Comparison of ENCODE assay signal across 8 mouse cellular contexts in genomic region chr5:110780761-110781528, GRCm38 (mm10). TPM values are rescaled to one million over a fixed set of nuclear protein-coding genes. Genes with fewer than 3 reads are reported as not detected.
A peak's percentile ranks its signal among the peaks of the same experiment; 100 is the strongest.
DNase-seq lines count a peak whose midpoint lies in the region; ATAC-seq and TF ChIP-seq lines count a peak whose summit lies in the region.

No protein-coding gene starts in this region.

- H3K9me3 ChIP-seq in heart, embryonic 10.5 days: no peaks in the 10 kb centered on the region
- no peaks in the 10 kb centered on the region for H3K9me3 ChIP-seq in G1E (replicated peaks)
- no peaks in the 10 kb centered on the region for H3K9me3 ChIP-seq in forebrain, embryonic 14.5 days (replicated peaks; ENCODE audit: control insufficient read depth, low read length)
- H3K9me3 ChIP-seq in limb, embryonic 14.5 days (ENCODE audit: control insufficient read depth, low read length): no peaks in the 10 kb centered on the region

- H3K4me1 ChIP-seq in heart, embryonic 10.5 days: peaks cover 12% of the 10 kb centered on the region
- peaks cover 70% of the 10 kb centered on the region for H3K4me1 ChIP-seq in G1E (ENCODE audit: insufficient read depth, low read depth, low read length)
- H3K4me1 ChIP-seq in forebrain, embryonic 14.5 days (ENCODE audit: control insufficient read depth, insufficient read depth, low read length): peaks cover 4% of the 10 kb centered on the region
- H3K4me1 ChIP-seq in limb, embryonic 14.5 days (ENCODE audit: control insufficient read depth, insufficient read depth, low read length): peaks cover 6% of the 10 kb centered on the region; the same call in 1 of the 2 replicates
- H3K4me1 ChIP-seq in olfactory bulb, adult 2 months (ENCODE audit: control insufficient read depth, insufficient read depth, low read length): peaks cover 19% of the 10 kb centered on the region

- H3K27ac ChIP-seq in heart, embryonic 10.5 days: peak overlapping the region; percentile 90
- no peak overlapping the region for H3K27ac ChIP-seq in forebrain, embryonic 14.5 days (ENCODE audit: low read depth, low read length)
- H3K27ac ChIP-seq in limb, embryonic 14.5 days (replicated peaks; ENCODE audit: low read depth, low read length): peak overlapping the region; percentile 67; the same call in 1 of the 2 replicates
- H3K27ac ChIP-seq in olfactory bulb, adult 2 months (ENCODE audit: insufficient read depth, low read depth, low read length): 0 out of 2 replicates have a peak overlapping the region, but pooled peaks have one; percentile 21

- TF ChIP-seq POLR2A in limb, embryonic 14.5 days (IDR thresholded peaks at IDR 0.05; ENCODE audit: borderline replicate concordance, extremely low read depth, insufficient read depth, insufficient read length): no peak
- no peak for TF ChIP-seq POLR2A in olfactory bulb, adult 2 months (IDR thresholded peaks at IDR 0.05; ENCODE audit: insufficient read depth, low read depth, low read length)

- intact Hi-C loops in heart, postnatal 36 days (cut with DNase I): loop anchor here (2.0 to 5.0 kb wide), 3 partner anchors 26 to 546 kb away; no protein-coding TSS in a partner anchor

- WGBS in heart, embryonic 10.5 days: 63% methylated on average over 10 of the region's 10 CpGs
- WGBS in forebrain, embryonic 14.5 days: 55% methylated on average over 10 of the region's 10 CpGs
- 43% methylated on average over 10 of the region's 10 CpGs for WGBS in limb, embryonic 14.5 days
- WGBS in olfactory bulb, adult 2 months: 41% methylated on average over 10 of the region's 10 CpGs

- H3K4me3 ChIP-seq in heart, embryonic 10.5 days: peak overlapping the region; percentile 95
- H3K4me3 ChIP-seq in G1E (ENCODE audit: low read depth, low read length): peak overlapping the region; percentile 90
- peak overlapping the region; percentile 74 for H3K4me3 ChIP-seq in forebrain, embryonic 14.5 days (ENCODE audit: low read depth, low read length)
- H3K4me3 ChIP-seq in limb, embryonic 14.5 days (replicated peaks; ENCODE audit: low read length): peak overlapping the region; percentile 78
- H3K4me3 ChIP-seq in olfactory bulb, adult 2 months (ENCODE audit: insufficient read depth, low read depth, low read length): peak overlapping the region; percentile 71

- TF ChIP-seq CTCF in G1E (IDR thresholded peaks at IDR 0.05; ENCODE audit: low read depth, low read length): no peak
- no peak for TF ChIP-seq CTCF in olfactory bulb, adult 2 months (IDR thresholded peaks at IDR 0.05; ENCODE audit: insufficient read depth, low read depth, low read length)

- no peaks in the 10 kb centered on the region for H3K27me3 ChIP-seq in heart, embryonic 10.5 days (ENCODE audit: insufficient read depth, poor library complexity, severe bottlenecking)
- H3K27me3 ChIP-seq in G1E (ENCODE audit: insufficient read depth, low read length): no peaks in the 10 kb centered on the region
- no peaks in the 10 kb centered on the region for H3K27me3 ChIP-seq in forebrain, embryonic 14.5 days (replicated peaks; ENCODE audit: control insufficient read depth, insufficient read depth, low read length)
- H3K27me3 ChIP-seq in limb, embryonic 14.5 days (ENCODE audit: control insufficient read depth, insufficient read depth, low read length): no peaks in the 10 kb centered on the region

- H3K36me3 ChIP-seq in heart, embryonic 10.5 days: peaks cover 35% of the 10 kb centered on the region
- peaks cover 56% of the 10 kb centered on the region for H3K36me3 ChIP-seq in G1E (replicated peaks)
- peaks cover 17% of the 10 kb centered on the region for H3K36me3 ChIP-seq in forebrain, embryonic 14.5 days (ENCODE audit: control insufficient read depth, insufficient read depth, low read length)
- H3K36me3 ChIP-seq in limb, embryonic 14.5 days (ENCODE audit: control insufficient read depth, insufficient read depth, low read length): peaks cover 37% of the 10 kb centered on the region

- H3K4me2 ChIP-seq in forebrain, embryonic 14.5 days (ENCODE audit: low read length): peak overlapping the region; percentile 92
- peak overlapping the region; percentile 88 for H3K4me2 ChIP-seq in limb, embryonic 14.5 days (replicated peaks; ENCODE audit: low read depth, low read length, severe bottlenecking)

- DNase-seq in heart, embryonic 10.5 days (ENCODE audit: low spot score): no peak
- no peak for DNase-seq in heart, postnatal 36 days
- no peak for DNase-seq in G1E (ENCODE audit: low spot score)
- DNase-seq in forebrain, embryonic 14.5 days (ENCODE audit: low spot score): peak; percentile 18
- no peak for DNase-seq in limb, embryonic 14.5 days (ENCODE audit: low spot score)

- ATAC-seq in G1E (ENCODE audit: extremely low read depth, insufficient number of reproducible peaks, low FRiP score, poor library complexity, severe bottlenecking): no peak
- peak; percentile 14 for ATAC-seq in forebrain, embryonic 14.5 days
- no peak for ATAC-seq in limb, embryonic 14.5 days (ENCODE audit: low FRiP score, low read depth)
- ATAC-seq in monocyte, adult 5-6 weeks (replicated peaks; ENCODE audit: insufficient number of reproducible peaks, low FRiP score, low TSS enrichment, poor library complexity, severe bottlenecking): no peak; the same call in 1 of the 2 replicates
- ATAC-seq in CD4-positive, CD25-positive, alpha-beta regulatory T cell, adult 4 months: no peak

- peak overlapping the region; percentile 77 for H3K9ac ChIP-seq in forebrain, embryonic 14.5 days (ENCODE audit: low read length)
- H3K9ac ChIP-seq in limb, embryonic 14.5 days (ENCODE audit: low read depth, low read length, severe bottlenecking): peak overlapping the region; percentile 78

RNA-seq across cellular contexts. Expression of gene Pus1, which starts 0.5 kb away (rescaled TPM):
- 46.6 and 49.8 TPM in 2 replicates for polyA plus RNA-seq in heart, embryonic 10.5 days (2016; fragmentation: Nextera tagmentation; extraction: Ambion mirVana)
- total RNA-seq in heart, postnatal 36 days (2021): 10 to 100 TPM; 18.8 to 21.9 TPM
- total RNA-seq in G1E (2014; fragmentation: Nextera tagmentation): 17.8 and 19.5 TPM in 2 replicates
- total RNA-seq in G1E (2017): 72.6 and 72.9 TPM in 2 replicates
- 143 and 177 TPM in 2 replicates for polyA plus RNA-seq in G1E (2012)
- polyA plus RNA-seq in forebrain, embryonic 14.5 days (2014; fragmentation: Nextera tagmentation; extraction: Ambion mirVana): 13.8 and 14.9 TPM in 2 replicates
- 29.4 and 30.6 TPM in 2 replicates for polyA plus RNA-seq in limb, embryonic 14.5 days (2012; rRNA removed)
- 20.0 and 20.9 TPM in 2 replicates for polyA plus RNA-seq in limb, embryonic 14.5 days (2014; fragmentation: Nextera tagmentation; extraction: Ambion mirVana)
- polyA plus RNA-seq in olfactory bulb, adult 2 months (2012; ENCODE audit: insufficient read depth, insufficient read length, low replicate concordance, missing spikeins): not detected in 2 replicates
- 26.3 to 29.9 TPM (median 28.8 TPM) in 3 replicates for total RNA-seq in monocyte, adult 5-6 weeks (2017)
- 10 to 100 TPM; 20.6 to 24.6 TPM for polyA plus RNA-seq in CD4-positive, CD25-positive, alpha-beta regulatory T cell, adult 4 months (2017; shearing (Covaris generic))

RNA-seq across cellular contexts. Expression of gene Ep400, which starts 10.4 kb away (rescaled TPM):
- polyA plus RNA-seq in heart, embryonic 10.5 days (2016; fragmentation: Nextera tagmentation; extraction: Ambion mirVana): 41.3 and 46.9 TPM in 2 replicates
- total RNA-seq in heart, postnatal 36 days (2021): 10 to 100 TPM; 30.0 to 38.4 TPM
- total RNA-seq in G1E (2014; fragmentation: Nextera tagmentation) (162 and 172 TPM in 2 replicates), G1E (2017) (35.4 and 42.0 TPM in 2 replicates)
- polyA plus RNA-seq in G1E (2012): 90.5 and 129 TPM in 2 replicates
- polyA plus RNA-seq in forebrain, embryonic 14.5 days (2014; fragmentation: Nextera tagmentation; extraction: Ambion mirVana): 25.8 and 39.5 TPM in 2 replicates
- polyA plus RNA-seq in limb, embryonic 14.5 days (2012; rRNA removed): 62.2 and 65.1 TPM in 2 replicates
- polyA plus RNA-seq in limb, embryonic 14.5 days (2014; fragmentation: Nextera tagmentation; extraction: Ambion mirVana): 37.9 and 38.2 TPM in 2 replicates
- polyA plus RNA-seq in olfactory bulb, adult 2 months (2012; ENCODE audit: insufficient read depth, insufficient read length, low replicate concordance, missing spikeins): not detected in 2 replicates
- 73.3 to 97.0 TPM (median 81.0 TPM) in 3 replicates for total RNA-seq in monocyte, adult 5-6 weeks (2017)
- 10 to 100 TPM; 64.5 to 99.0 TPM for polyA plus RNA-seq in CD4-positive, CD25-positive, alpha-beta regulatory T cell, adult 4 months (2017; shearing (Covaris generic))

RNA-seq across cellular contexts. Expression of gene Ulk1, which starts 29.0 kb away (rescaled TPM):
- polyA plus RNA-seq in heart, embryonic 10.5 days (2016; fragmentation: Nextera tagmentation; extraction: Ambion mirVana): 12.8 and 17.0 TPM in 2 replicates
- 10 to 100 TPM; 85.6 to 94.0 TPM for total RNA-seq in heart, postnatal 36 days (2021)
- total RNA-seq in G1E (2014; fragmentation: Nextera tagmentation) (70.7 and 75.9 TPM in 2 replicates), G1E (2017) (12.9 and 19.0 TPM in 2 replicates)
- 233 and 256 TPM in 2 replicates for polyA plus RNA-seq in G1E (2012)
- polyA plus RNA-seq in forebrain, embryonic 14.5 days (2014; fragmentation: Nextera tagmentation; extraction: Ambion mirVana): 44.9 and 59.8 TPM in 2 replicates
- polyA plus RNA-seq in limb, embryonic 14.5 days (2012; rRNA removed): 62.6 and 85.6 TPM in 2 replicates
- polyA plus RNA-seq in limb, embryonic 14.5 days (2014; fragmentation: Nextera tagmentation; extraction: Ambion mirVana): 28.1 and 36.9 TPM in 2 replicates
- not detected in 2 replicates for polyA plus RNA-seq in olfactory bulb, adult 2 months (2012; ENCODE audit: insufficient read depth, insufficient read length, low replicate concordance, missing spikeins)
- total RNA-seq in monocyte, adult 5-6 weeks (2017): 12.3 to 43.3 TPM (median 17.1 TPM) in 3 replicates
- polyA plus RNA-seq in CD4-positive, CD25-positive, alpha-beta regulatory T cell, adult 4 months (2017; shearing (Covaris generic)): 10 to 100 TPM; 10.4 to 15.7 TPM

RNA-seq across cellular contexts. Expression of gene Hscb, which starts 58.6 kb away (rescaled TPM):
- 22.2 and 27.4 TPM in 2 replicates for polyA plus RNA-seq in heart, embryonic 10.5 days (2016; fragmentation: Nextera tagmentation; extraction: Ambion mirVana)
- 10 to 100 TPM; 18.2 to 20.7 TPM for total RNA-seq in heart, postnatal 36 days (2021)
- total RNA-seq in G1E (2014; fragmentation: Nextera tagmentation) (62.1 and 65.3 TPM in 2 replicates), G1E (2017) (86.8 and 94.2 TPM in 2 replicates)
- polyA plus RNA-seq in G1E (2012): 51.5 and 56.7 TPM in 2 replicates
- 9.1 and 11.0 TPM in 2 replicates for polyA plus RNA-seq in forebrain, embryonic 14.5 days (2014; fragmentation: Nextera tagmentation; extraction: Ambion mirVana)
- 19.2 and 19.3 TPM in 2 replicates for polyA plus RNA-seq in limb, embryonic 14.5 days (2012; rRNA removed)
- 19.4 and 23.9 TPM in 2 replicates for polyA plus RNA-seq in limb, embryonic 14.5 days (2014; fragmentation: Nextera tagmentation; extraction: Ambion mirVana)
- polyA plus RNA-seq in olfactory bulb, adult 2 months (2012; ENCODE audit: insufficient read depth, insufficient read length, low replicate concordance, missing spikeins): not detected in 2 replicates
- 17.2 to 39.5 TPM (median 19.4 TPM) in 3 replicates for total RNA-seq in monocyte, adult 5-6 weeks (2017)
- 10 to 100 TPM; 42.4 to 43.5 TPM for polyA plus RNA-seq in CD4-positive, CD25-positive, alpha-beta regulatory T cell, adult 4 months (2017; shearing (Covaris generic))

RNA-seq across cellular contexts. Expression of gene Chek2, which starts 58.8 kb away (rescaled TPM):
- polyA plus RNA-seq in heart, embryonic 10.5 days (2016; fragmentation: Nextera tagmentation; extraction: Ambion mirVana): 28.1 and 28.8 TPM in 2 replicates
- total RNA-seq in heart, postnatal 36 days (2021): 1 to 10 TPM; 3.3 to 3.4 TPM
- total RNA-seq in G1E (2014; fragmentation: Nextera tagmentation) (53.4 and 70.4 TPM in 2 replicates), G1E (2017) (100 and 102 TPM in 2 replicates)
- 1.9 and 2.5 TPM in 2 replicates for polyA plus RNA-seq in G1E (2012)
- polyA plus RNA-seq in forebrain, embryonic 14.5 days (2014; fragmentation: Nextera tagmentation; extraction: Ambion mirVana): 10.2 and 13.9 TPM in 2 replicates
- 15.2 and 18.1 TPM in 2 replicates for polyA plus RNA-seq in limb, embryonic 14.5 days (2012; rRNA removed)
- polyA plus RNA-seq in limb, embryonic 14.5 days (2014; fragmentation: Nextera tagmentation; extraction: Ambion mirVana): 15.5 and 16.2 TPM in 2 replicates
- polyA plus RNA-seq in olfactory bulb, adult 2 months (2012; ENCODE audit: insufficient read depth, insufficient read length, low replicate concordance, missing spikeins): not detected in 2 replicates
- total RNA-seq in monocyte, adult 5-6 weeks (2017): 4.7 to 12.7 TPM (median 11.3 TPM) in 3 replicates
- polyA plus RNA-seq in CD4-positive, CD25-positive, alpha-beta regulatory T cell, adult 4 months (2017; shearing (Covaris generic)): 1 to 10 TPM; 4.1 to 4.4 TPM

Comparison
In these comparisons a context has a peak if more than half of its experiments do, and no peak if none do; other contexts are left out.
1. RNA of gene Pus1, which starts 0.5 kb away (polyA plus RNA-seq): 143 to 177 TPM in G1E, 46.6 to 49.8 TPM in heart, embryonic 10.5 days, 20.0 to 30.6 TPM in limb, embryonic 14.5 days, 20.6 to 24.6 TPM in CD4-positive, CD25-positive, alpha-beta regulatory T cell, adult 4 months and 13.8 to 14.9 TPM in forebrain, embryonic 14.5 days; not detected in olfactory bulb, adult 2 months; every median in the first group is over 10 times any median in the second.
2. Peak in every context shown above with its lines, with median percentiles within 50 percentile points of each other: H3K4me3 ChIP-seq.